Mouse (Mus musculus) thymus, adult 18-20 months (tissue): Measurements from ENCODE around the gene Nxnl1.

Experiments
- DNase-seq, 2 experiments: peaks; one replicate each; pipeline ENCODE4 v3.0.0; 2022; ENCODE audit warnings: mixed read lengths in 2 of 2

The Nxnl1 gene

DNA sequence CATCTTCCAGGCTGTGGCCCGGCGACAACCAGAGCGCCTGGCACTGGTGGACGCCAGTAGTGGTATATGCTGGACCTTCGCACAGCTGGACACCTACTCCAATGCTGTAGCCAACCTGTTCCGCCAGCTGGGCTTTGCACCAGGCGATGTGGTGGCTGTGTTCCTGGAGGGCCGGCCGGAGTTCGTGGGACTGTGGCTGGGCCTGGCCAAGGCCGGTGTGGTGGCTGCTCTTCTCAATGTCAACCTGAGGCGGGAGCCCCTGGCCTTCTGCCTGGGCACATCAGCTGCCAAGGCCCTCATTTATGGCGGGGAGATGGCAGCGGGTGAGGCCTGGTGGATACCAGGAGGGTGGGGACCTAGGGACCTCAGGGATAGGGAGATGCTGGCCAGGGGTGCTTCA, 13.1 kb upstream of the Nxnl1 start:
- no peak for DNase-seq

- DNase-seq: no peak
Observed at GRCm38 (mm10) chr8:71579009-71579408, 12.6 kb upstream of the Nxnl1 start.

DNA sequence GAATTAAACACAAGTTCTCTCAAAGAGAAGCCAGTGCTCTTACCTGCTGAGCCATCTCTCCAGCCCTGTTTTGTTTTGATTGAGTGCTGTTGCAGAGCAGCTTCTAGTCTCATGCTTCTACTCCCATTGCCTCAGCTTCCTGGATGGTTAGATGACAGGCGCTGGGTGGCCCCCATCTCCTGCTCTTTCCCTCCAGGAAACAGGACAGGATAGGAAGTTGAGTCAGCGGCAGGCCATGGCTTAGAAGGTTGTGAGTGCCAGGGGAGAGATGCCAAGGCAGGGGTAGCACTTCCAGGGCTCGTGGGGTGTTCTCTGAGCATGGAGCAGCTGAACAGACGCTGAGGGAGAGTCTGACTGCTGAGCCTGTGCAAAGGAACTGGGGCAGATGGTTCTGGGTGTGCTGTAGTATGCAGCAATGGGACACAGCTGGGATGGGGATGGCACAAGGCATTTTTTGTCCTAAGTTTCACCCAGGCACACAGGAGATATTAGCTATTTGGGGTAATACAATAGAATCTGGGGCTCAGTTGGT, 11.5 kb upstream of the Nxnl1 start:
- DNase-seq: no peak

- DNase-seq: no peak
Observed at GRCm38 (mm10) chr8:71575020-71575419, 8.6 kb upstream of the Nxnl1 start.

DNA sequence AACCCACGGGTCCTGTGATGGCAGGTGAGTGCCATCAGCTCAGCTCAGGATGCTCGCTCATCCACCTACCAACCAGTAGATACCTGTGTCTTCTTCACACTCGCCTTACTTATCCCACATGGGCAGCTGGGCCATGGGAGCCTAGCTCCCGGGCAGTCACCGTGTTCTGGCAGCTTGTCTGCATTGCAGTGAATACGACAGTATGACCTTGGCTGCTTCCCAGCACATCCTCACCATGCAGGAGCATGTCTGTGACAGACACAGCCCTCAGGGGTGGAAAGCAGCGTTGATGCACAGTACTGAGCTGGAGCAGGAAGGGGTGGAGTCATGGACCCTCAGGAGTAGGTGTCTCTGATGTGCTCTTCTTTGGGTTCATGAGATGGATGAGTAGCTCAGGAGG, 8.0 kb upstream of the Nxnl1 start:
- DNase-seq: no peak

GRCm38 (mm10) chr8:71572847-71573633, 6.6 kb upstream of the Nxnl1 start:
- DNase-seq: no peak

DNA sequence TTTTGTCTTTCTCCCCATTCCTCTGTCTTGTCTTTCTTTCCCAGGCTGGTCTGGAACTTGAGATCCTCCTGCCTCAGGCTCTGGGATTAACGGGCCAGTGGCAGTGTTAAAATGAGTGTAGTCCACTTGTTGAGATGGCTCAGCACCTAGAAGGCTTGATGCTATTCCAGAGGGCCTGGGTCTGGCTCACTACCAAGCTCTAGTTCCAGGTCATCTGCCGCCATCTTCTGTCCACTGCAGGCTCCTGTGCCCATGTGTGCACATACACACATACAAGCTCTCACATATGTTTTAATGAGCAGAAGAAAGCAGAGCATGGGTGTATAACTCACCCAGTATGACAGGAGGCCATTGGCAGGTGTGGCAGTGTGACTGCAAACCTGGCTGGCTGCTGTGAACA, 5.7 kb upstream of the Nxnl1 start:
- DNase-seq: no peak

- DNase-seq: peak; percentile 78 to 88
Observed at GRCm38 (mm10) chr8:71570291-71570954, 4.0 kb upstream of the Nxnl1 start.

GRCm38 (mm10) chr8:71569366-71570290, 3.2 kb upstream of the Nxnl1 start:
- DNase-seq: peak; percentile 49 to 74

GRCm38 (mm10) chr8:71568941-71569340, 2.5 kb upstream of the Nxnl1 start:
- no peak for DNase-seq

DNA sequence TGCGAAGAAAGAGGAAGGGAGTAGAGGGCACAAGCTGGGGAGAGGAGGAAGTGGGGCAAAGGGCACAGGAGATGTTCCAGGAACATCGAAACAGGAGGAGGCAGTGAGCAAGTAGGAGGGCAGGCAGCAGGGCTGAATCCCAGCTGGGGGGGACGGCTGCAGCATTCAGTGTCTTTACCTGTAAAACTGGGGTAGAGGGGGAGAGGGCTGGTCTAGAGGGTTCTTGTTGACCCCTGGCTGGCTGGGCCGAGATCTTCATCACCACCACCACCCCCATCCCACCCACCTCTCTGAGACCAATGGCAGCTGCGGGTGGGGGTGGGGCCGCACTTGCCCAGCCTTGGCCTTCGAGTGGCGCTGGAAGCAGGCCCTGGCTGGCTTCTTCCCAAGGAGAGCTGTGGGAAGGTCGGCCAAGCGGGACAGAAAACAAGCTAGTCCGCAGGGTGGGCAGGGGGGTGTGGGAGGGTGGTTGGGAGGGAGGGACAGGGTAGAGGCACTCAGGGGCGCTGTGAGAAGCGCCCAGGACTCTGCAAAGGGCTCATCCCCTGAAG, 2.1 kb upstream of the Nxnl1 start, which contains the start of gene Slc27a1:
Slc27a1 (plus strand) TSS at position 496 of the 551 bp plus-strand sequence.
- DNase-seq: no peak

- no peak for DNase-seq
Observed at GRCm38 (mm10) chr8:71567587-71567986, 1.2 kb upstream of the Nxnl1 start.

DNA sequence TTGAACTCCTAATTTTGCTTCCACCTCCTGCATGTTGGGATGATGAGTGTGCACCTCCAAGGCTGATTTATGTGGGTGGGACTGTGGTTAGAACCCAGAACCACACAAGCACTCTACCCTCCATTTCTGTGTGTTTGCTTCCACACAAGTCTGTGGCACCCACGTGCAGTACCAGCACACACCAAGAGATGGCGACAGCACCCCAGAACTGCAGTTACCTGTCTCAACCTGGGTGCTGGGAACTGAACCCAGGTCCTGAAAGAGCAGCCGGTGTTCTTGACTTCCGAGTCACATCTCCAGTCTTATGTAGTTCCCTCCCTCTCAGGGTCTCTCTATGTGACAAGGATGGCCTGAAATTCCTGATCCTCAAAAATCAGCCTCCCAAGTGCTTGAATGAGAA, 2.4 kb downstream of the Nxnl1 start:
- no peak for DNase-seq

GRCm38 (mm10) chr8:71562751-71563150, 3.6 kb downstream of the Nxnl1 start:
- DNase-seq: peak; percentile 62 to 69

DNA sequence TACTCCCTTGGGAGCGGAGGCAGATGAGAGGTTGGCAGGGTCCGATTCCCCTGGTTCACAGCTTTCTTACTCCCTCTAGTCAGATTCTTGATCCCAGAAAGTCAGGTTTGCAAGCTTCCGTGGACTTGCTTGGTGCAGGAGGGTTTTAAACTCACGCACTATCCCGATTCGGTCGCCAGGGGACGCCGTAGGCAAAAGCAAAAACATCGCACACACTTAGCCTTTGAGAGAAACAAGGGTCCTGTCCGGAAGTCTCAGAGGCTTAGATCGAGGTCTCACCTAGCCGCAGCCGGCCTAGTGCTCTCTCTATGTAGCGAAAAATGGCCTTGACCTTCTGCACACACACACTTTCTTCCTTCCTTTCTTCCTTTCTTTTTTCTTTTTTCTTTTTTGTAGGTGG, 5.0 kb downstream of the Nxnl1 start:
- no peak for DNase-seq

DNA sequence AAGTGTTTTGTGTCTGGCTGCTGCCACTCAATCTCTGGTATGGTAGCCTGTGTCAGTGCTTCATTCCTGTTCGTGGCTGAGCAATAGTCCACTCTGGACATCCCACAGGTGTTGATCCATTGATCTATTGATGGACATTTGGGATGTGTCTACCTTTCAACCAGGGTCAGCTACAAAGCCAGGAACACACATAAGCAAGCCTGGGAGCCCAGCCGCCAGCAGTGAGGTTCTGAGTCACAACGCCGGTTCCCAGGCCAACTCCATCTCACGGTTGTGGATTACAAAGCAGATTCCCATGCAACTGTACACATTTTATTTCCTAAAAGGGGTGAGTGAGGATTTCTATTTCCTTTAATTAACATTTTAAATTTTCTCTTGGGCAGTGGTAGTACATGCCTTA, 5.6 kb downstream of the Nxnl1 start:
- DNase-seq: no peak

- no peak for DNase-seq
Observed at GRCm38 (mm10) chr8:71560071-71560470, 6.3 kb downstream of the Nxnl1 start.

DNA sequence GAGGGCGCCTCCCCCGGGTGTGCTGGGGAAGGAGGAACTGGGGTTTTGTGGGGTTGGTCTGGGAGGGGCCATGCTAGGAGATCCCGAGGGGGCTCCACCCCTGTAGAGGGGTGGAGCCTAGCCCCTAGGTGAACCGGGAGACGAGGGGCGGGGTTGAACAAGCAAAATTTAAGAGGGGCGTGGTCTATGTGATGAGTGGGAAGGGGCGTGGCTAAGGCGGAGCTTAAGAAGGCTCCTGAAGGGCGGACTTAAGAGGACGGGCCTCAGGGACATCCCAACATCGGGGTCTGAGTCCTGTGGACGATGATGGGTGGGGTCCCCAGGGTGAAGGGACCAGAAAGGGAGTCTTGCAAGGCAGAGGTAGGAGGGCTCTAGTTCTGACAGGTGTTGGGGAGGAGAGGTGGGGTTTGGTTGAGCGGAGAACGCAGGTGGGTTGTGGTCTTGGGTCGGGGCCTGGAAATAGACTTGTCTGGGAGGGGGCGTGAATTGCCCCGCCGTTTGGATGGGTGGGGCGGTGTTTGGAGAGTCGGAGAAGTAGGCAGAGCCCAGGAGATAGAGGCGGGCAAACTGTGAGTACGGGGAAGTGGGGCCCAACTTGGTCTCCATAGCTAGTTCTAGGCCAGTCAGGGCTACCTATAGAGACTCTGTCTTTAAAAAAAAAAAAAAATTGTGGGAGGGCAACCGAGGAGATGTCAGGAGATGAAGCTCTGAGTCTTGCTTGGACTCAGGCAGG, 7.3 kb downstream of the Nxnl1 start:
- DNase-seq: peak; percentile 66 to 82

- DNase-seq: peak; percentile 66 to 75
Observed at GRCm38 (mm10) chr8:71558071-71558957, 8.1 kb downstream of the Nxnl1 start, which contains the start of gene Tmem221. TSS of gene Tmem221 (minus strand) at chr8:71558871.

- no peak for DNase-seq
Observed at GRCm38 (mm10) chr8:71554644-71555043, 11.8 kb downstream of the Nxnl1 start.

- no peak for DNase-seq
Observed at GRCm38 (mm10) chr8:71554001-71554400, 12.4 kb downstream of the Nxnl1 start.
